Mouse (Mus musculus) bone marrow macrophage, adult 2 months (primary cell): ENCODE measurements around the gene Cd164l2. TPM values are rescaled to one million over a fixed set of nuclear protein-coding genes. Genes with fewer than 3 reads are reported as not detected.

Source experiments
- H3K27ac ChIP-seq: 2 replicates; pipeline ENCODE4 v1.5.1; 2012; ENCODE audit warnings: low read depth, low read length; ENCODE audit not compliant: insufficient read depth
- H3K4me1 ChIP-seq: 2 replicates; pipeline ENCODE4 v1.6.1; 2012; ENCODE audit warnings: low read length; ENCODE audit not compliant: control insufficient read depth, insufficient read depth
- H3K4me3 ChIP-seq: 2 replicates; pipeline ENCODE4 v1.5.1; 2012; ENCODE audit warnings: mild to moderate bottlenecking, low read length, moderate library complexity; ENCODE audit not compliant: insufficient read depth
- CTCF ChIP-seq: IDR thresholded peaks from 2 replicates; pipeline ENCODE4 v1.5.1; 2012; ENCODE audit warnings: low read depth, mild to moderate bottlenecking, low read length, moderate library complexity
- POLR2A ChIP-seq: IDR thresholded peaks from 2 replicates; pipeline ENCODE4 v1.6.1; 2012; ENCODE audit warnings: mild to moderate bottlenecking, low read depth, low read length, borderline replicate concordance
- polyA plus RNA-seq: library from polyadenylated mRNA; stranded (reverse); fragments of >200 nt; gene quantifications from 2 replicates; pipeline ENCODE4 v1.2.4, GENCODE M21; 2012; ENCODE audit not compliant: missing spikeins, insufficient read depth, insufficient read length

Cd164l2 gene
- polyA plus RNA-seq, 1 experiment = not detected

- H3K4me1 ChIP-seq = no peaks in the 10 kb centered on the region
- H3K4me3 ChIP-seq = no peak overlapping the region
- TF ChIP-seq POLR2A (no peak), CTCF (no peak)
- H3K27ac ChIP-seq = no peak overlapping the region
Observed at GRCm38 (mm10) chr4:133247806-133248449, 36.0 kb downstream of the Cd164l2 start.

GRCm38 (mm10) chr4:133250609-133251008 is 38.7 kb downstream of the Cd164l2 start:
- Histone ChIP-seq H3K4me1 (no peaks in the 10 kb centered on the region), H3K27ac (no peak overlapping the region), H3K4me3 (no peak overlapping the region)
- TF ChIP-seq POLR2A (no peak), CTCF (peak; percentile 89)

GRCm38 (mm10) chr4:133251214-133251613 is 39.3 kb downstream of the Cd164l2 start:
- Histone ChIP-seq H3K4me1 (no peaks in the 10 kb centered on the region), H3K27ac (no peak overlapping the region), H3K4me3 (no peak overlapping the region)
- no peak for TF ChIP-seq CTCF
- TF ChIP-seq POLR2A = no peak

- Histone ChIP-seq H3K27ac (no peak overlapping the region), H3K4me1 (no peaks in the 10 kb centered on the region), H3K4me3 (no peak overlapping the region)
- no peak for TF ChIP-seq POLR2A
- no peak for TF ChIP-seq CTCF
Observed at GRCm38 (mm10) chr4:133252089-133252488, 40.2 kb downstream of the Cd164l2 start.

- no peak overlapping the region for H3K27ac ChIP-seq
- no peaks in the 10 kb centered on the region for H3K4me1 ChIP-seq
- TF ChIP-seq CTCF = no peak
- no peak for TF ChIP-seq POLR2A
Observed at GRCm38 (mm10) chr4:133253412-133253811, 41.5 kb downstream of the Cd164l2 start.

GRCm38 (mm10) chr4:133255392-133255791 is 43.5 kb downstream of the Cd164l2 start:
- H3K27ac ChIP-seq = no peak overlapping the region
- TF ChIP-seq CTCF = no peak
- no peak for TF ChIP-seq POLR2A
- no peaks in the 10 kb centered on the region for H3K4me1 ChIP-seq
- no peak overlapping the region for H3K4me3 ChIP-seq

More at GRCm38 (mm10) chr4:133253412-133253811, 41.5 kb downstream of the Cd164l2 start:
- no peak overlapping the region for H3K4me3 ChIP-seq

- TF ChIP-seq CTCF (no peak), POLR2A (no peak)
- Histone ChIP-seq H3K27ac (no peak overlapping the region), H3K4me1 (no peaks in the 10 kb centered on the region), H3K4me3 (no peak overlapping the region)
Observed at GRCm38 (mm10) chr4:133256820-133257219, 44.9 kb downstream of the Cd164l2 start.

GRCm38 (mm10) chr4:133257230-133257629 is 45.3 kb downstream of the Cd164l2 start:
- no peak overlapping the region for H3K27ac ChIP-seq
- H3K4me3 ChIP-seq = no peak overlapping the region
- TF ChIP-seq POLR2A (no peak), CTCF (no peak)
- no peaks in the 10 kb centered on the region for H3K4me1 ChIP-seq

- Histone ChIP-seq H3K27ac (no peak overlapping the region), H3K4me3 (no peak overlapping the region), H3K4me1 (no peaks in the 10 kb centered on the region)
- TF ChIP-seq CTCF (no peak), POLR2A (no peak)
Observed at GRCm38 (mm10) chr4:133257798-133258408, 46.0 kb downstream of the Cd164l2 start.

- TF ChIP-seq POLR2A = no peak
- TF ChIP-seq CTCF = no peak
- Histone ChIP-seq H3K4me1 (no peaks in the 10 kb centered on the region), H3K27ac (no peak overlapping the region), H3K4me3 (no peak overlapping the region)
Observed at GRCm38 (mm10) chr4:133261641-133262374, 49.9 kb downstream of the Cd164l2 start.
